Mouse (Mus musculus): ENCODE measurements at regions not wholly inside any gene's neighbourhood (a gene's known extent, or its start where the extent isn't known, plus 50 kb on each side); places are given as distances from the start of the nearest gene placed in this dataset.

DNA sequence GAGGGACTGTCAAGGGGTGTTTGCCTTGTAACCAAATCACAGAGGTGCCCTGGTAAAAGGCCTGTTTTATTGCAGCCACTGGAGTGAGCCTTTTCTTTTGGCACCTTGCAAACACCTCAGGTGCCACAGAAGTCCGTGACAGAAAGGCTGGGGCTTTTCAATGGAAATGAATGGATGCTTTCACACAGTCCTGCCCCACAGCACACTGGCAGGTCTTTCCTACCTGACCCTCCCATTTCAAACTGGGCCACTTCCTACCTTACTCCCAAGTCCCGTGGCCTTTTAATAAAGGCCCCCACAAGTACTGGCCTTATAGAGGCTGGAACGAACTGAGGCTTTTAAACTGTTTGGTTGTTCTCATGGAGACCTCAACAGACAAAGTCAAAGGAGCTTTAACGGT lies 453.1 kb upstream of the Mki67 start:
- no peaks in the 10 kb centered on the region for H3K27me3 ChIP-seq (ENCODE audit: control insufficient read depth, insufficient read depth, low read length)
- no peak for DNase-seq (ENCODE audit: low spot score)
- no peaks in the 10 kb centered on the region for H3K9me3 ChIP-seq (ENCODE audit: control insufficient read depth, low read length)
- no peak overlapping the region for H3K9ac ChIP-seq
- no peak for ATAC-seq (ENCODE audit: low FRiP score)
- no peak overlapping the region for H3K4me3 ChIP-seq (replicated peaks; ENCODE audit: low read length)
- no peaks in the 10 kb centered on the region for H3K36me3 ChIP-seq (replicated peaks; ENCODE audit: control insufficient read depth, insufficient read depth)
- 74% methylated on average over 4 of the region's 4 CpGs for WGBS
- H3K4me2 ChIP-seq (replicated peaks): no peak overlapping the region
- H3K4me1 ChIP-seq (replicated peaks; ENCODE audit: control insufficient read depth, insufficient read depth, low read length): no peaks in the 10 kb centered on the region
- no peak overlapping the region for H3K27ac ChIP-seq

DNA sequence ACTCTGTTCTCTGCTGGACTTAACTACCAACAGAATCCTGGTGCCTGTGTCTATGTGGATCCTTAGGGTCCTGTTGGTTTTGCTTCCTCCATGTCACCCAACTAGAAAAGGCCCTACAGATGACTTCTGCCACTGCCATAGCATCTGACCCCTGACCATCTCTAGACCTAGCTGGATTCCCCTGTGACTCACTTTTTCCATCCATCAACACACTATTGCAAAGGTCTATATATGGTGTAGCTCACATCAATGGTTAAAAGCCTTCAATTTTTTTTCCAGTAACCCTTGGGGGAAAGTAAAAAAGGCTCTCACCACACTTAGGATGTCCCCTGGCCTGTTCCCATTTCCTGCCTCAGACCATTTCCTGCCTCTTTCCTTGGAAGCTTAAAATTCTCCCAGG lies 460.2 kb upstream of the Mki67 start:
- DNase-seq (ENCODE audit: low spot score): no peak
- H3K27ac ChIP-seq: no peak overlapping the region
- H3K4me1 ChIP-seq (replicated peaks; ENCODE audit: control insufficient read depth, insufficient read depth, low read length): peaks cover 11% of the 10 kb centered on the region
- H3K4me2 ChIP-seq (replicated peaks): no peak overlapping the region
- H3K9me3 ChIP-seq (ENCODE audit: control insufficient read depth, low read length): 0 out of 2 replicates have a peak, but pooled peaks cover 3% of the 10 kb centered on the region
- no peaks in the 10 kb centered on the region for H3K27me3 ChIP-seq (ENCODE audit: control insufficient read depth, insufficient read depth, low read length)
- ATAC-seq (ENCODE audit: low FRiP score): no peak
- H3K4me3 ChIP-seq (replicated peaks; ENCODE audit: low read length): no peak overlapping the region
- H3K36me3 ChIP-seq (replicated peaks; ENCODE audit: control insufficient read depth, insufficient read depth): no peaks in the 10 kb centered on the region
- no peak overlapping the region for H3K9ac ChIP-seq

DNA sequence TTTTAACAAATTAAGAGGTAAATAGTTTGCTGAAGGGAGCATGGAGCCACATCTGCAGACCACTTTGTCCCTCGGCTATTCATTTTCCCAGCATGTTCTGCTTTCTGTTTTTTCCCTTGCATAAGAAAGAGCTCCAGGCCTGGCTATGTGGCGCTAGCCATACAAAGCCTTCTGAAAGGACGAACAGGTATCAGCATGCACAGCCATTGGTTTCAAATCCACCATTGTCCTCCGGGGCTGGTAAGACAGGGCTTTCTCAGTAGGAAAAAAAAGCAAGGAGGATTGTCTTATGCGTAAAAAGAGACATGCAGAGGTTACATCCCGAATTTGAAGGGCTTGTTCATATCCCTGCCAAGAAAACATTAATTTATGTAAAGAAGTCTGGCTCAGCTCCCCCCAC lies 464.8 kb upstream of the Mki67 start:
- Histone ChIP-seq H3K4me3 (replicated peaks; ENCODE audit: low read length) (no peak overlapping the region), H3K27ac (peak overlapping the region; percentile 32), H3K9ac (peak overlapping the region; percentile 31; the same call in 1 of the 2 replicates), H3K9me3 (ENCODE audit: control insufficient read depth, low read length) (0 out of 2 replicates have a peak, but pooled peaks cover 3% of the 10 kb centered on the region), H3K4me1 (replicated peaks; ENCODE audit: control insufficient read depth, insufficient read depth, low read length) (peaks cover 15% of the 10 kb centered on the region), H3K36me3 (replicated peaks; ENCODE audit: control insufficient read depth, insufficient read depth) (no peaks in the 10 kb centered on the region), H3K27me3 (ENCODE audit: control insufficient read depth, insufficient read depth, low read length) (no peaks in the 10 kb centered on the region), H3K4me2 (replicated peaks) (peak overlapping the region; percentile 19)
- WGBS: 33% methylated on average over 6 of the region's 6 CpGs
- ATAC-seq (ENCODE audit: low FRiP score) (no peak), DNase-seq (ENCODE audit: low spot score) (no peak)

DNA sequence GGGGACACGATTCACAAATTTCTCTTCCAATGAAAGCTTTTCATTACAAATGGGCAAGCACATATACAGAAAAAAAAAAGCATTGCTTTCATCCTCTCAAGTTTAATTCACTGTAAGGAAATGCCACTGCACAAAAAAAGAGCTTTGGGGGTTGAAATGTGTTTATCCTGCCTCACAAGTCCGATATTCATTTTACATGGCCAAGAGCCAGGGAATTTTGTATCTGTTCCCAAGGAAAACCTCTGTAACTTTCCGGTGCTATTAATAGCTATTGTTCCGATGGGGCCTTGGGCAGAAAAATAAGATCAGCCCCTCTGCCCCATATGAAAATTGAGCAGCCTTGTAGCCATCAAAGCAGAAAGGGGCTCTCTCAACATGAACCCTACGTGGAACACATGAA lies 465.9 kb upstream of the Mki67 start:
- peaks cover 15% of the 10 kb centered on the region for H3K4me1 ChIP-seq (replicated peaks; ENCODE audit: control insufficient read depth, insufficient read depth, low read length)
- no peak for ATAC-seq (ENCODE audit: low FRiP score)
- no peaks in the 10 kb centered on the region for H3K36me3 ChIP-seq (replicated peaks; ENCODE audit: control insufficient read depth, insufficient read depth)
- no peak overlapping the region for H3K9ac ChIP-seq
- no peak overlapping the region for H3K4me2 ChIP-seq (replicated peaks)
- DNase-seq (ENCODE audit: low spot score): no peak
- no peak overlapping the region for H3K27ac ChIP-seq
- no peak overlapping the region for H3K4me3 ChIP-seq (replicated peaks; ENCODE audit: low read length)
- H3K27me3 ChIP-seq (ENCODE audit: control insufficient read depth, insufficient read depth, low read length): no peaks in the 10 kb centered on the region
- H3K9me3 ChIP-seq (ENCODE audit: control insufficient read depth, low read length): 0 out of 2 replicates have a peak, but pooled peaks cover 3% of the 10 kb centered on the region
- WGBS: 74% methylated on average over 5 of the region's 5 CpGs

DNA sequence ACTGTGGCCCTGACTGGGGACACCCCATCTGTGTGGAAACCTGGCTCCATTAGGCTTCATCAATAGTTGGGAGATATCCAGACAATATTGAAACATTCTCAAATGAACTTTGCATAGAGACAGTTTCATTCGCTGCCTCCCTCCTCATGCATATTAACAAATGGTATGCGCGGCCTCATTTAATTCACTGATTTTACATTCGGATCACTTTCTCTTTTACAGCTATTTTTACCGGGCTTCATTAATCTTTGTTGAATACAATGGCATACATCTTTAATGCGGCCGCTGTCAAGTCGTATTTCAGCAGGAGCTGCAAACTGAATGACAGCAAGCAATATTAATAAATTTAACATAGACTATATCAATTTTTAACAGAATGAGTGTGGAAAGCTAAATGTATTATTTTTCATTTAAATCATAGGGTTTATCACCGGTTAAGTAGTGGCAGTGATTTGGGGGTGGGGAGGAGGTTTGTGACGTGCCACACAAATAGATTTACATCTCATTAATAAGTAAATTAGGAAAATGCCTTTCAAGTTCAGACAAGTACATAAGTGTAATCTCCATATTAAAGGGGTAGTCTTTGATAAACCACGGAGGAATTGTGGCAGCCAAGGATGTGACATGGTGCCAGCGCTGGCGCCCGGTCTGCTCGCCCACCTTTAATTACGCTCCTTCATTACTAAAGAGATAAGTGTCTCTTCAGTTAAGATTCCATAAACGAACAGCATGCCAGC lies 480.4 kb upstream of the Mki67 start:
- no peak overlapping the region for H3K4me3 ChIP-seq (replicated peaks; ENCODE audit: low read length)
- H3K27me3 ChIP-seq (ENCODE audit: control insufficient read depth, insufficient read depth, low read length): no peaks in the 10 kb centered on the region
- H3K9me3 ChIP-seq (ENCODE audit: control insufficient read depth, low read length): no peaks in the 10 kb centered on the region
- no peak for ATAC-seq (ENCODE audit: low FRiP score)
- no peak for DNase-seq (ENCODE audit: low spot score)
- H3K27ac ChIP-seq: no peak overlapping the region
- WGBS: 30% methylated on average over 17 of the region's 17 CpGs
- H3K9ac ChIP-seq: no peak overlapping the region
- H3K4me2 ChIP-seq (replicated peaks): peak overlapping the region; percentile 17
- peaks cover 23% of the 10 kb centered on the region for H3K4me1 ChIP-seq (replicated peaks; ENCODE audit: control insufficient read depth, insufficient read depth, low read length)
- H3K36me3 ChIP-seq (replicated peaks; ENCODE audit: control insufficient read depth, insufficient read depth): no peaks in the 10 kb centered on the region

DNA sequence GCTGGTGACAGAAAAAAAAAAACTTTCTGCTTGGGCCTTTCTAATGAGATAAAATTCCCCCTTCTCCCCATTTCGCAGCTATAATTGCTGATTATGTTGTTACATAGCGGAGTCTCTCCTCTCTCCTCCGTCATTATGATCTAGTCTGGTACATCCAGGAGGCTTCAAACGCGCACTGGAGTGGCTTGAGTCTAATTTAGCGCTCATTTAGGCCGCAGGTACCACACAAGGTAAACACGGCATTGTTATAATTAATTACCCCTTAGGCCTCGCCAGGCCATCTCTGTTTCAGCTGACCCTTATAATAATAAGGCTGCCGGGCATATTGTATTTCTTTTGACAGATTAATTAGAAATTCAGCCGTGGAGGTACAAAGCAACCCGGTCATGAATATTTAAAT lies 492.7 kb upstream of the Mki67 start:
- H3K36me3 ChIP-seq (replicated peaks; ENCODE audit: control insufficient read depth, insufficient read depth): no peaks in the 10 kb centered on the region
- no peak overlapping the region for H3K9ac ChIP-seq
- no peak overlapping the region for H3K4me2 ChIP-seq (replicated peaks)
- H3K27ac ChIP-seq: peak overlapping the region; percentile 78; the same call in 1 of the 2 replicates
- ATAC-seq (ENCODE audit: low FRiP score) (no peak), DNase-seq (ENCODE audit: low spot score) (no peak)
- no peak overlapping the region for H3K4me3 ChIP-seq (replicated peaks; ENCODE audit: low read length)
- WGBS: 24% methylated on average over 12 of the region's 12 CpGs
- peaks cover 19% of the 10 kb centered on the region for H3K4me1 ChIP-seq (replicated peaks; ENCODE audit: control insufficient read depth, insufficient read depth, low read length)
- no peaks in the 10 kb centered on the region for H3K9me3 ChIP-seq (ENCODE audit: control insufficient read depth, low read length)
- H3K27me3 ChIP-seq (ENCODE audit: control insufficient read depth, insufficient read depth, low read length): no peaks in the 10 kb centered on the region

DNA sequence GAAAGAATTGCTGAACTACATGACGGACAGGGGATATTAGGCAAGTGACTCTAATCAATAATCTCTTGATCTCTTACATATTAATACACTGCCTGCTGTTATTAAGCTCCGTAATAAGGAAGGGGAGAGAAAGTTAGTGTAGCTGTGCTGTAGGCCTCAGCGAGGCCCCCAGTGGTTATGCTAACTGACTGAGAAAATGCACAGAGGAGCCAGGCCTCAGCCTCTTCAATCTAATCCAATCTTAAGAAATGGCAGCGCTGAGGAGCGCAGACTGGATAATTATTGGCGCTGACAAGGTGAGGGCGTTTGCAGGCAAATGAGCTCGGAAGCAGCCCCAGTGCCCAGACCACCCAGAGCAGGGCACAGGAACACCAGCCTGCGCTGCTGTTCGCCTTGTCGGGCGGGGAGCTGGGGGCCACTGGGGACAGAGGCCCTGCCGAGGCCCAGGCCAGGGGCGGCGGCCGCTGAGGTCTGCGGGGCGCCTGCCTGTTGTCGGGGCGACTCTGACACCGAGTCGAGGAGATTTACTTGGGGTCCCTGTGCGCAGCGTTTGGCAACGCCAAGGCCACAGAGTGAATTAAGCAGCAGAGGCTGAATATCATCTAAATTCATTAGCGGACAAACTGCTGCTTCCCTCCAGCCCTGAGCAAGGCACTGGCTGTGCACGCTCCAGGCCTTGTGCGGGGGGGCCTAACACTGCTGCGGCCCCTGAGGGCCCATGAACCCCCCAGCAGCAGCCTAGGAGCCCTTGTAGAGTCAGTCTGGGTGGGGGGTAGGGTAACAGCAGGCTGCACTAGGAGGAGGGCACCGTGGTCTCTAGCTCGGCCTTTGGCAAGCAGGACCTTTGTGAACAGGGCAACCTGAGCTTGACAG lies 493.4 kb upstream of the Mki67 start:
- H3K27ac ChIP-seq: peak overlapping the region; percentile 78
- H3K4me1 ChIP-seq (replicated peaks; ENCODE audit: control insufficient read depth, insufficient read depth, low read length): peaks cover 19% of the 10 kb centered on the region
- peak overlapping the region; percentile 46; the same call in 1 of the 2 replicates for H3K9ac ChIP-seq
- WGBS: 10% methylated on average over 31 of the region's 31 CpGs
- peak overlapping the region; percentile 41 for H3K4me2 ChIP-seq (replicated peaks)
- DNase-seq (ENCODE audit: low spot score) (peak; percentile 58), ATAC-seq (ENCODE audit: low FRiP score) (peak; percentile 71)
- no peak overlapping the region for H3K4me3 ChIP-seq (replicated peaks; ENCODE audit: low read length)
- no peaks in the 10 kb centered on the region for H3K36me3 ChIP-seq (replicated peaks; ENCODE audit: control insufficient read depth, insufficient read depth)
- no peaks in the 10 kb centered on the region for H3K27me3 ChIP-seq (ENCODE audit: control insufficient read depth, insufficient read depth, low read length)
- H3K9me3 ChIP-seq (ENCODE audit: control insufficient read depth, low read length): no peaks in the 10 kb centered on the region

DNA sequence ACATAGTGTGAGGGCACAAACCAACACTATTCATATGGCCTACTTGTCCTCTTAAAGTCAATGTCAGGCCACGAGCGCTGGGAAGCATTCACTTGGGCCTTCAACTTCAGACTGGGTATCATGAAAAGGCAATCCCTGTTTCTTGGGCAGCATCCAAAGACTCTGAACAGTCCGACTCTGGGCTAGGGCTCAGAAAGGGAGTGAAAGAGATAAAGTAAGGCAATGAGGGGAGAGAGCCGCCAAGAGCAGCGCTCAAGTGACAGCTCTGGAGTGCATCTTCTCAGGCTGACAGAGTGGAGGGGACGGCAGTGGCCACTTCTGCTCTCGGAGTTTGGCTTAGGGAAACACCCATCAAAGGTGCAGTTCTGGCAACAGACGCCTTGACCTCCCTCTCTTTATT lies 496.3 kb upstream of the Mki67 start:
- no peaks in the 10 kb centered on the region for H3K9me3 ChIP-seq (ENCODE audit: control insufficient read depth, low read length)
- H3K27me3 ChIP-seq (ENCODE audit: control insufficient read depth, insufficient read depth, low read length): no peaks in the 10 kb centered on the region
- no peak for DNase-seq (ENCODE audit: low spot score)
- H3K9ac ChIP-seq: no peak overlapping the region
- peaks cover 19% of the 10 kb centered on the region for H3K4me1 ChIP-seq (replicated peaks; ENCODE audit: control insufficient read depth, insufficient read depth, low read length)
- ATAC-seq (ENCODE audit: low FRiP score): no peak
- H3K36me3 ChIP-seq (replicated peaks; ENCODE audit: control insufficient read depth, insufficient read depth): no peaks in the 10 kb centered on the region
- WGBS: 55% methylated on average over 8 of the region's 8 CpGs
- no peak overlapping the region for H3K4me3 ChIP-seq (replicated peaks; ENCODE audit: low read length)
- no peak overlapping the region for H3K4me2 ChIP-seq (replicated peaks)
- H3K27ac ChIP-seq: no peak overlapping the region

DNA sequence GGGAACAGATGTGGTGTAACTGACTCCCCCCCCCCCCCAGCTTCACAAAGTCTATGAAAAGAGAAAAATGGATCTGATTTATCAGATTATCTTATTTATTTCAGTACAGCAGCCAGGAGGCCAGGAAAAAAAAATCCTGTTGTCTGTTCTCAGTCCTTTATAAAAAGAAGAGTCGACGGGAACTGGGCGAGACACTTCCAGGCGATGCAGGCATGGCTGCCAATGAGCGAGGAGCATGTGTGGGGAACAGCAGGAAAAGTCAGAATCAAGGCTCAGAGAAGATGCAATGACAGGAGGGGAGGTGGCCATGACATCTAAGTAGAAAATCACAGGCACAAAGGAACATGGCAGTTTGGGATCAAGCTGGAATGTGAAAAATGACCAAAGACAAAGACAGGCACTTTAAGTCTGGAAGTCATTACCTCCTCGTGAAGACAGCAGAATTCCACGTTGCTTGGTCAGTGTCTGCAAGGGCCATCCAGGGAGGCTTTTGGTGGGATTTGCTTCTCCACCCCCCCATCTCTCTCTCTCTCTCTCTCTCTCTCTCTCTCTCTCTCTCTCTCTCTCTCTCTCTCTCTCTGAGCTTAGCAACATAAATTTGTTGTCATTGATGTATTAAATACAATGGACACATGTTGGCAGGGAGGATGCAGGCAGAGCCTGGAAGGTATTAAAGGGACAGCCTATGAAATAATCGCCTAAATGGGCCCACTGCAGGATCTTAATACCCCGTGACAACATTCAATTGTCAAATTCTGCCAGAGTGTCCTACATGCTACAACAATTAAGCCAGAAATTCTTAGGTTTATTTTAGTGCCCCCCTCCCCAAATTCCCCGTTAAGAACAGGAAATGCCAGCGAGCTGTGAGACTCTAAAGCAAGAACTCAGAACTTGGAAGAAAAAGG lies 497.1 kb upstream of the Mki67 start:
- DNase-seq (ENCODE audit: low spot score): no peak
- peaks cover 19% of the 10 kb centered on the region for H3K4me1 ChIP-seq (replicated peaks; ENCODE audit: control insufficient read depth, insufficient read depth, low read length)
- 39% methylated on average over 11 of the region's 11 CpGs for WGBS
- no peak overlapping the region for H3K4me2 ChIP-seq (replicated peaks)
- H3K27me3 ChIP-seq (ENCODE audit: control insufficient read depth, insufficient read depth, low read length): no peaks in the 10 kb centered on the region
- no peak overlapping the region for H3K4me3 ChIP-seq (replicated peaks; ENCODE audit: low read length)
- H3K9me3 ChIP-seq (ENCODE audit: control insufficient read depth, low read length): no peaks in the 10 kb centered on the region
- H3K36me3 ChIP-seq (replicated peaks; ENCODE audit: control insufficient read depth, insufficient read depth): no peaks in the 10 kb centered on the region
- H3K27ac ChIP-seq: no peak overlapping the region
- no peak overlapping the region for H3K9ac ChIP-seq
- ATAC-seq (ENCODE audit: low FRiP score): no peak
